Mouse (Mus musculus) liver, embryonic 14.5 days (tissue): Measurements from ENCODE around the gene Zfp146.

Source experiments
- CTCF ChIP-seq: IDR thresholded peaks from 2 replicates; pipeline ENCODE4 v1.5.1; 2016; ENCODE audit warnings: antibody characterized with exemption, low read depth, control low read depth
- EP300 ChIP-seq: IDR thresholded peaks from 2 replicates; pipeline ENCODE4 v1.6.1; 2016; ENCODE audit warnings: antibody characterized with exemption, low read depth

GRCm38 (mm10) chr7:30199498-30200139 is 30.1 kb upstream of the Zfp146 start:
- no peak for TF ChIP-seq CTCF
- no peak for TF ChIP-seq EP300
